Mouse (Mus musculus): ENCODE results near the gene H2-Ab1. TPM values are rescaled to one million over a fixed set of nuclear protein-coding genes. Genes with fewer than 3 reads are reported as not detected.
A peak's percentile ranks its signal among the peaks of the same experiment; 100 is the strongest.

H2-Ab1 gene
- polyA plus RNA-seq, 2 experiments: 5.6 to 7.6 TPM

- TF ChIP-seq POLR2A (IDR thresholded peaks at IDR 0.05; ENCODE audit: borderline replicate concordance, extremely low read depth, insufficient read depth, insufficient read length): no peak
- 36% methylated on average over 4 of the region's 4 CpGs for WGBS
- no peaks in the 10 kb centered on the region for H3K4me1 ChIP-seq (ENCODE audit: control insufficient read depth, insufficient read depth, low read length)
- H3K4me2 ChIP-seq (replicated peaks; ENCODE audit: low read depth, low read length, severe bottlenecking): no peak overlapping the region
- H3K9me3 ChIP-seq (ENCODE audit: control insufficient read depth, low read length): no peaks in the 10 kb centered on the region
- ATAC-seq (ENCODE audit: low FRiP score, low read depth): no peak
- no peak overlapping the region for H3K4me3 ChIP-seq (replicated peaks; ENCODE audit: low read length)
- H3K27me3 ChIP-seq (ENCODE audit: control insufficient read depth, insufficient read depth, low read length): no peaks in the 10 kb centered on the region
- no peak for DNase-seq (ENCODE audit: low spot score)
- H3K36me3 ChIP-seq (ENCODE audit: control insufficient read depth, insufficient read depth, low read length): no peaks in the 10 kb centered on the region
- no peak overlapping the region for H3K27ac ChIP-seq (replicated peaks; ENCODE audit: low read depth, low read length)
- H3K9ac ChIP-seq (ENCODE audit: low read depth, low read length, severe bottlenecking): no peak overlapping the region
Observed at GRCm38 (mm10) chr17:34285848-34286247, 28.4 kb downstream of the H2-Ab1 start.

- ATAC-seq (ENCODE audit: low FRiP score, low read depth) (no peak), DNase-seq (ENCODE audit: low spot score) (no peak)
- no peak overlapping the region for H3K4me3 ChIP-seq (replicated peaks; ENCODE audit: low read length)
- no peak overlapping the region for H3K27ac ChIP-seq (replicated peaks; ENCODE audit: low read depth, low read length)
- no peaks in the 10 kb centered on the region for H3K36me3 ChIP-seq (ENCODE audit: control insufficient read depth, insufficient read depth, low read length)
- no peak overlapping the region for H3K9ac ChIP-seq (ENCODE audit: low read depth, low read length, severe bottlenecking)
- no peaks in the 10 kb centered on the region for H3K4me1 ChIP-seq (ENCODE audit: control insufficient read depth, insufficient read depth, low read length)
- WGBS: 69% methylated on average over 5 of the region's 5 CpGs
- no peaks in the 10 kb centered on the region for H3K27me3 ChIP-seq (ENCODE audit: control insufficient read depth, insufficient read depth, low read length)
- H3K4me2 ChIP-seq (replicated peaks; ENCODE audit: low read depth, low read length, severe bottlenecking): no peak overlapping the region
- no peak for TF ChIP-seq POLR2A (IDR thresholded peaks at IDR 0.05; ENCODE audit: borderline replicate concordance, extremely low read depth, insufficient read depth, insufficient read length)
- no peaks in the 10 kb centered on the region for H3K9me3 ChIP-seq (ENCODE audit: control insufficient read depth, low read length)
Observed at GRCm38 (mm10) chr17:34286501-34286900, 29.0 kb downstream of the H2-Ab1 start.

- H3K4me3 ChIP-seq (replicated peaks; ENCODE audit: low read length): no peak overlapping the region
- no peak overlapping the region for H3K27ac ChIP-seq (replicated peaks; ENCODE audit: low read depth, low read length)
- 58% methylated on average over 6 of the region's 6 CpGs for WGBS
- ATAC-seq (ENCODE audit: low FRiP score, low read depth): no peak
- H3K27me3 ChIP-seq (ENCODE audit: control insufficient read depth, insufficient read depth, low read length): no peaks in the 10 kb centered on the region
- TF ChIP-seq POLR2A (IDR thresholded peaks at IDR 0.05; ENCODE audit: borderline replicate concordance, extremely low read depth, insufficient read depth, insufficient read length): no peak
- H3K9ac ChIP-seq (ENCODE audit: low read depth, low read length, severe bottlenecking): no peak overlapping the region
- no peaks in the 10 kb centered on the region for H3K36me3 ChIP-seq (ENCODE audit: control insufficient read depth, insufficient read depth, low read length)
- DNase-seq (ENCODE audit: low spot score): no peak
- no peaks in the 10 kb centered on the region for H3K4me1 ChIP-seq (ENCODE audit: control insufficient read depth, insufficient read depth, low read length)
- H3K4me2 ChIP-seq (replicated peaks; ENCODE audit: low read depth, low read length, severe bottlenecking): no peak overlapping the region
- H3K9me3 ChIP-seq (ENCODE audit: control insufficient read depth, low read length): no peaks in the 10 kb centered on the region
Observed at GRCm38 (mm10) chr17:34286999-34287398, 29.5 kb downstream of the H2-Ab1 start.

- no peak within 1 kb of the TSS for H3K27ac ChIP-seq (replicated peaks; ENCODE audit: low read depth, low read length)
Observed at GRCm38 (mm10) chr17:34287648-34288047, 30.2 kb downstream of the H2-Ab1 start, which contains the start of gene H2-Aa. H2-Aa (minus strand) TSS chr17:34287823.

GRCm38 (mm10) chr17:34288131-34288530, 30.6 kb downstream of the H2-Ab1 start:
- H3K27me3 ChIP-seq (ENCODE audit: control insufficient read depth, insufficient read depth, low read length): no peaks in the 10 kb centered on the region
- H3K4me1 ChIP-seq (ENCODE audit: control insufficient read depth, insufficient read depth, low read length): no peaks in the 10 kb centered on the region
- DNase-seq (ENCODE audit: low spot score): no peak
- no peaks in the 10 kb centered on the region for H3K9me3 ChIP-seq (ENCODE audit: control insufficient read depth, low read length)
- H3K4me3 ChIP-seq (replicated peaks; ENCODE audit: low read length): no peak overlapping the region
- ATAC-seq (ENCODE audit: low FRiP score, low read depth): no peak
- H3K9ac ChIP-seq (ENCODE audit: low read depth, low read length, severe bottlenecking): no peak overlapping the region
- H3K36me3 ChIP-seq (ENCODE audit: control insufficient read depth, insufficient read depth, low read length): no peaks in the 10 kb centered on the region
- TF ChIP-seq POLR2A (IDR thresholded peaks at IDR 0.05; ENCODE audit: borderline replicate concordance, extremely low read depth, insufficient read depth, insufficient read length): no peak
- H3K4me2 ChIP-seq (replicated peaks; ENCODE audit: low read depth, low read length, severe bottlenecking): no peak overlapping the region
- 76% methylated on average over 3 of the region's 3 CpGs for WGBS
- H3K27ac ChIP-seq (replicated peaks; ENCODE audit: low read depth, low read length): no peak overlapping the region

More at GRCm38 (mm10) chr17:34287648-34288047, 30.2 kb downstream of the H2-Ab1 start, which contains the start of gene H2-Aa:
- no peaks in the 10 kb centered on the region for H3K9me3 ChIP-seq (ENCODE audit: control insufficient read depth, low read length)
- H3K36me3 ChIP-seq (ENCODE audit: control insufficient read depth, insufficient read depth, low read length): no peaks in the 10 kb centered on the region
- TF ChIP-seq POLR2A (IDR thresholded peaks at IDR 0.05; ENCODE audit: borderline replicate concordance, extremely low read depth, insufficient read depth, insufficient read length): no peak
- no peak within 1 kb of the TSS for H3K4me3 ChIP-seq (replicated peaks; ENCODE audit: low read length)
- H3K4me2 ChIP-seq (replicated peaks; ENCODE audit: low read depth, low read length, severe bottlenecking): no peak within 1 kb of the TSS
- no peaks in the 10 kb centered on the region for H3K4me1 ChIP-seq (ENCODE audit: control insufficient read depth, insufficient read depth, low read length)
- DNase-seq (ENCODE audit: low spot score) (peak; percentile 72), ATAC-seq (ENCODE audit: low FRiP score, low read depth) (peak; percentile 63; the same call in 1 of the 2 replicates)
- 12% methylated on average over 8 of the region's 8 CpGs for WGBS
- no peaks in the 10 kb centered on the region for H3K27me3 ChIP-seq (ENCODE audit: control insufficient read depth, insufficient read depth, low read length)
- H3K9ac ChIP-seq (ENCODE audit: low read depth, low read length, severe bottlenecking): no peak within 1 kb of the TSS

GRCm38 (mm10) chr17:34291609-34292008, 34.1 kb downstream of the H2-Ab1 start:
- H3K27me3 ChIP-seq (ENCODE audit: control insufficient read depth, insufficient read depth, low read length): no peaks in the 10 kb centered on the region
- no peak overlapping the region for H3K27ac ChIP-seq (replicated peaks; ENCODE audit: low read depth, low read length)
- no peak overlapping the region for H3K4me2 ChIP-seq (replicated peaks; ENCODE audit: low read depth, low read length, severe bottlenecking)
- TF ChIP-seq POLR2A (IDR thresholded peaks at IDR 0.05; ENCODE audit: borderline replicate concordance, extremely low read depth, insufficient read depth, insufficient read length): no peak
- DNase-seq (ENCODE audit: low spot score): peak; percentile 80
- H3K4me3 ChIP-seq (replicated peaks; ENCODE audit: low read length): no peak overlapping the region
- peak; percentile 91; the same call in 1 of the 2 replicates for ATAC-seq (ENCODE audit: low FRiP score, low read depth)
- H3K9ac ChIP-seq (ENCODE audit: low read depth, low read length, severe bottlenecking): no peak overlapping the region
- 18% methylated on average over 8 of the region's 8 CpGs for WGBS
- no peaks in the 10 kb centered on the region for H3K4me1 ChIP-seq (ENCODE audit: control insufficient read depth, insufficient read depth, low read length)
- no peaks in the 10 kb centered on the region for H3K9me3 ChIP-seq (ENCODE audit: control insufficient read depth, low read length)
- H3K36me3 ChIP-seq (ENCODE audit: control insufficient read depth, insufficient read depth, low read length): no peaks in the 10 kb centered on the region
